Mouse (Mus musculus) kidney, adult 2 months (tissue): ENCODE measurements around the gene Olfr191. TPM values are rescaled to one million over a fixed set of nuclear protein-coding genes. Genes with fewer than 3 reads are reported as not detected.
"Not testable (repeated sequence)": the region's sequence is repeated elsewhere in the genome, so short reads cannot be mapped to it uniquely, and the experiment has no call there.

ENCODE experiments used
- DNase-seq: peaks from one replicate; pipeline ENCODE4 v3.0.0; 2021
- H3K27ac ChIP-seq: fragments of 200-500 bp; 2 replicates; pipeline ENCODE4 v1.5.1; 2012; ENCODE audit warnings: low read depth, low read length, control low read depth, inconsistent platforms; ENCODE audit not compliant: insufficient read depth
- H3K27me3 ChIP-seq: fragments of 200-500 bp; replicated peaks from 2 replicates; pipeline ENCODE4 v1.6.1; 2012; ENCODE audit warnings: mild to moderate bottlenecking, moderate library complexity, low read length, inconsistent platforms; ENCODE audit not compliant: control insufficient read depth, insufficient read depth
- H3K36me3 ChIP-seq: fragments of 200-500 bp; 2 replicates; pipeline ENCODE4 v1.6.1; 2012; ENCODE audit warnings: mild to moderate bottlenecking, moderate library complexity, low read length, inconsistent platforms; ENCODE audit not compliant: control insufficient read depth, insufficient read depth
- H3K4me1 ChIP-seq: fragments of 200-500 bp; 2 replicates; pipeline ENCODE4 v1.6.1; 2011; ENCODE audit warnings: low read length; ENCODE audit not compliant: control insufficient read depth, insufficient read depth
- H3K4me3 ChIP-seq: fragments of 200-500 bp; 2 replicates; pipeline ENCODE4 v1.5.1; 2011; ENCODE audit warnings: mild to moderate bottlenecking, low read depth, low read length, control low read depth; ENCODE audit not compliant: insufficient read depth
- CTCF ChIP-seq: fragments of 200-500 bp; conservative IDR thresholded peaks from 2 replicates; pipeline ENCODE4 v1.5.1; 2011; ENCODE audit warnings: low read depth, mild to moderate bottlenecking, control low read depth, low read length, moderate library complexity, mixed read lengths; ENCODE audit not compliant: insufficient read depth, insufficient read length
- POLR2A ChIP-seq: fragments of 200-500 bp; IDR thresholded peaks from one replicate; pipeline ENCODE4 v1.6.1; 2011; ENCODE audit warnings: low read depth, low read length, control low read depth
- WGBS: fragments of 180-500 bp; shearing (Covaris S2); methylation state at CpG from one replicate; pipeline ENCODE4 v1.1.7; 2018; 5-methylcytosine and 5-hydroxymethylcytosine counted together
- polyA plus RNA-seq: library from polyadenylated mRNA; depleted of rRNA; stranded (reverse); fragments of >200 nt; gene quantifications from 2 replicates; pipeline ENCODE4 v1.2.3, GENCODE M21; 2012; rRNA removed

Gene Olfr191
- polyA plus RNA-seq, 1 experiment = not detected

DNA sequence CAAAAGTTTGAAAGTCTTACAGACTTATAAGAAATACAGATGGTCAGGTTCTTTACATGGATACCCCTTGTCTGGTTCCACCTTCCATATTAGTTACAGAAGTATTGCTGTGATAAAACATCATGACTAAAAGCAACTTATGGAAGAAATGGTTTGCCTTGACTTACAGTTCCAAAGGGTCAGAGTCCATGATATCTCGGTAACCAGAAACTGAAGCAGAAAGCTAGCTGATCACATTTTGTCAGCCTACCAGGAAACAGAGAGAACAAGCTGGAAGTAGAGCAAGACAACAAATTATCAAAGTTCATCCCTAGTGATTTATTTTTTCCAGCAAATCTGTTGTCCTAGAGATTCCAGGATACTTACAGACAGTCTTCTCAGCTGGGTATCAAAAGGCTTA is 16.1 kb downstream of the Olfr191 start:
- Histone ChIP-seq H3K4me3 (no peak overlapping the region), H3K27me3 (no peaks in the 10 kb centered on the region)
- WGBS = 59% methylated on average over 1 of the region's 1 CpGs

DNA sequence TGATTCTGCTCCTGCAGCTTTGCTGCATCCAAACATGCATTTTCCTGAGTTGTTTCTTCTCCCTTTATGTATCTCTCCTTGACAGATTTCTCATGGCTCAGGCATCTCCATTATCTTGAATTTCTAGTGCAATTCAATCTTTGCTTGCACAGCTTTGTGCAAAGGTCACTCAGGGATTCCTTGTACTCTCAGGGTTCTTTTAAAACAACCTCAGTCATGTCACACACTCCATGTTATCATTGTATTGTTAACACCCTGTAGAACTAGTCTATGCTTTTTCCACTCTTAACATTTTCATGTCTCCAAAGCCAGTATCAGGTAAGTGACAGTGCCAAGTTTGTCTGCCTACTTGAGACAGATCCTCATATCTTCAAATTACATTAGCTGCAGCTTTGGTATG is 17.9 kb downstream of the Olfr191 start:
- Histone ChIP-seq H3K36me3 (no peaks in the 10 kb centered on the region), H3K4me3 (no peak overlapping the region), H3K27ac (no peak overlapping the region), H3K27me3 (no peaks in the 10 kb centered on the region), H3K4me1 (no peaks in the 10 kb centered on the region)
- TF ChIP-seq CTCF (no peak), POLR2A (no peak)
- no peak for DNase-seq

More for the DNA sequence above, 16.1 kb downstream of the Olfr191 start:
- DNase-seq = no peak
- no peaks in the 10 kb centered on the region for H3K36me3 ChIP-seq
- no peak overlapping the region for H3K27ac ChIP-seq
- no peaks in the 10 kb centered on the region for H3K4me1 ChIP-seq
- TF ChIP-seq CTCF = no peak
- no peak for TF ChIP-seq POLR2A

DNA sequence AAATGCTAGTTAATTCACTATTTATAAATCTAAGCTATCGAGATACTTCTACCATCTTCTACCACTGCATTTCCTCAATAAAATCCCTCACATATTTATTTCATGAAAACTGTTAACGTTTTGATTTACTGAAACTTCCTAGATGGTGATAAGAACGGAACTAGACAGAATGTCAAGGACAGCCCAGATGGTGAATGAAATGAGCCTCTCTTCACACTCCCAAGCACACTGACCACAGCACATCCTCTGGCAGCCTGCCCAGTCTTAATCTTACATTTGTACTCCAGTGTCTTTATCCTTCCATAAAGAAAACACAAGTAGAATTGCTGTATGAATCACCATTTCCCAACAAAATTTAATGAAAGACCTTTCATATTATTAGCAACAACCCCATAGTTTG is 27.2 kb downstream of the Olfr191 start:
- 59% methylated on average over 3 of the region's 3 CpGs for WGBS

DNA sequence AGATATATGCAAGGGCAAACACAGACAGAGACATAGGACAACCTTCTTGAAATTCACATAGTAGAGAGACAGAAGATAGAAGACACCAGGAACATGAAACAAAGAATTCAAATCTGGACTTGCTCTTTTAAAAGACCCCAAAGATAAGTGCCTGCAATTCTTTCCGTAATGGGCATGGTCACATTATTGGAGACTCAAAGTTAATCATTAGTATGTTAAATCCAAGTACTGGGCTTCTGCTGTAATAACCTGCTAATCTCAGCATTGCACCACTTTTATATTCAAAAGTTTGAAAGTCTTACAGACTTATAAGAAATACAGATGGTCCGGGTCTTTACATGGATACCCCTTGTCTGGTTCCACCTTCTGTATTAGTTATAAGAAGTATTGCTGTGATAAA is 40.3 kb downstream of the Olfr191 start:
- H3K36me3 ChIP-seq, H3K4me1 ChIP-seq, H3K4me3 ChIP-seq, H3K27me3 ChIP-seq, H3K27ac ChIP-seq, DNase-seq: not testable (repeated sequence)
- 70% methylated on average over 2 of the region's 2 CpGs for WGBS

More for the DNA sequence above, 27.2 kb downstream of the Olfr191 start:
- not testable (repeated sequence) for H3K27me3 ChIP-seq, H3K36me3 ChIP-seq, H3K4me3 ChIP-seq, H3K4me1 ChIP-seq, H3K27ac ChIP-seq, DNase-seq

DNA sequence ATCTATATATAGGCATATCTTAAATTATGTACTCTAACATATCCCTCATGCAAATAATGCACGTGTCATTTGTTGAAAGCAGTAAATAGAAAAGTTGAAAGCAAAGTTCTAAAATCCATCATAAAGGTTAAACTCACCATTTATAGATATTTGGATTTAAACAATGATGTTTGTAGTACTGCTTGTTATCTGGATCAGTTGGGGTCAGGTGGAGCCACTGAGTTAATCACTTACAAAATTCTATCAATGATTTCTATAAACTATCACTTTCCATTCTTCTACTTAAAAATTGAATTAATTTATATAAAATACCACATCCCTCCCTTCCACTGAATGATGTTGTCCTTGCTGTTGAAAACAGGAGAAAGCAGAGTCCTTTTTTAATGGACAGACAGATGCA is 40.8 kb downstream of the Olfr191 start:
- DNase-seq = no peak
- Histone ChIP-seq H3K27me3 (no peaks in the 10 kb centered on the region), H3K4me1 (no peaks in the 10 kb centered on the region), H3K4me3 (no peak overlapping the region), H3K36me3 (no peaks in the 10 kb centered on the region), H3K27ac (no peak overlapping the region)
- TF ChIP-seq CTCF (no peak), POLR2A (no peak)
- WGBS = 88% methylated on average over 1 of the region's 1 CpGs

DNA sequence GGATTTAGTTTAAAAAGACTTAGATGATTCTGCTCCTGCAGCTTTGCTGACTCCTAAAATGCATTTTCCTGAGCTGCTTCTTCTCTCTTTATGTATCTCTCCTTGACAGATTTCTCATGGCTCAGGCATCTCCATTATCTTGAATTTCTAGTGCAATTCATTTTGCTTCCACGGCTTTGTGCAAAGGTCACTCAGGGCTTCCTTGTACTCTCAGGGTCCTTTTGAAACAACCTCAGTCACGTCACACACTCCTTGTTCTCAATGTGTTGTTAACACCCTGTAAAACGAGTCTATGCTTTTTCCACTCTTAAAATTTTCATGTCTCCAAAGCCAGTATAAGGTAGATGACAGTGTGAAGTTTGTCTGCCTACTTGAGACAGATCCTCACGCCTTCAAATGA is 42.0 kb downstream of the Olfr191 start:
- Histone ChIP-seq H3K27ac (no peak overlapping the region), H3K4me1 (no peaks in the 10 kb centered on the region), H3K36me3 (no peaks in the 10 kb centered on the region), H3K27me3 (no peaks in the 10 kb centered on the region), H3K4me3 (no peak overlapping the region)
- 61% methylated on average over 4 of the region's 4 CpGs for WGBS
- no peak for DNase-seq
- TF ChIP-seq CTCF (no peak), POLR2A (no peak)

DNA sequence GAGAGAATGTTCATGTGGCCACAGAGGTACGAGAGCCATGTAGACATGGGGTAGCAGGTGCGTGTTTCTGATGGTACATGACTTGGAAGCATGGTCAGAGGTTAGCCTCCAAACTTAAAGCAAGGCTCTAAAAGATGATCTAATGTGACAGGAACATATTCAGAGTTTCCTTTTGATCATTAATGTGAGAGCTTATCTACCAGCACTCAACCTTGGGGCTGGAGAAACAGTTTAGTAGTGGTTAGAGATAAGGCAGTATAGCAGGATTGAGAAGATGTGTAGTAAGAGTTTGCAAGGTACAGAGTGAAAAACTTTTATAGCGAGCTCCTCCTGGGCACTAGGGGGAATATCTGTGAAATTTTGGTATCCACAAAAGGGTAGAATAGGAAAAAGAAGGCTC is 43.8 kb downstream of the Olfr191 start:
- H3K4me3 ChIP-seq = no peak overlapping the region
- WGBS = 86% methylated on average over 3 of the region's 3 CpGs
- no peak for TF ChIP-seq POLR2A
- TF ChIP-seq CTCF = no peak
- H3K27ac ChIP-seq = no peak overlapping the region
- H3K4me1 ChIP-seq = no peaks in the 10 kb centered on the region
- no peaks in the 10 kb centered on the region for H3K36me3 ChIP-seq
- no peaks in the 10 kb centered on the region for H3K27me3 ChIP-seq
- no peak for DNase-seq

DNA sequence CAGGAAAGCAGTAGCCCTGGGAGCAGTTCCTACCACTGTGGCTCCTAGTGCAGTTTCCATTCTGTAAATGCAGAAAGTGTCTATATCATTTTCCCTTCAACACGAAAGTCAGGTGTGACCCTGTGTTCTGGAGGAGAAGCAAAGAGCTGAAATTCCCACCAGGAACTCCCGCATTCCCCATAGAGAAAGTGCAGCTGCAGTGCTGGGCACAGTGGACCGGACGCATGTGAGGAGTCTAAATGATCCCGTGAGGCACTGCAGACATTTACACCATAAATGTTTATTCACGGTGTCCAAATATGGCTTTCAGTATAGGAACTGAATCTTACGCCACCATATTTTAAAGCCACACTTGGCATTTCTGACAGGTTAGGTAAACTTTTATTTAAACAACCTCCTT is 49.9 kb downstream of the Olfr191 start, which contains the start of gene Olfr187:
Olfr187 (minus strand) TSS at position 58 of the 400 bp plus-strand sequence.
- Histone ChIP-seq H3K27me3 (no peaks in the 10 kb centered on the region), H3K4me3 (no peak within 1 kb of the TSS), H3K4me1 (no peaks in the 10 kb centered on the region), H3K27ac (no peak within 1 kb of the TSS), H3K36me3 (no peaks in the 10 kb centered on the region)
- WGBS = 78% methylated on average over 7 of the region's 7 CpGs
- TF ChIP-seq POLR2A (no peak), CTCF (no peak)
- no peak for DNase-seq

Other genes starting within 250 kb of the Olfr191 start
- gene Olfr177, start 215.1 kb downstream of the Olfr191 start, polyA plus RNA-seq = not detected in 2 replicates
- not detected in 2 replicates for gene Olfr178, start 197.8 kb downstream of the Olfr191 start, polyA plus RNA-seq
- not detected in 2 replicates for gene Olfr181, start 161.1 kb downstream of the Olfr191 start, polyA plus RNA-seq
- gene Olfr180, start 160.4 kb downstream of the Olfr191 start, polyA plus RNA-seq = not detected in 2 replicates
- not detected in 2 replicates for gene Olfr183, start 94.5 kb downstream of the Olfr191 start, polyA plus RNA-seq
- not detected in 2 replicates for gene Olfr186, start 59.5 kb downstream of the Olfr191 start, polyA plus RNA-seq
- not detected in 2 replicates for gene Olfr187, start 50.1 kb downstream of the Olfr191 start, polyA plus RNA-seq
- gene Olfr190, start 11.8 kb downstream of the Olfr191 start, polyA plus RNA-seq = not detected in 2 replicates
- not detected in 2 replicates for gene Olfr193, start 22.1 kb upstream of the Olfr191 start, polyA plus RNA-seq
- not detected in 2 replicates for gene Olfr194, start 31.2 kb upstream of the Olfr191 start, polyA plus RNA-seq
- gene Olfr195, start 57.2 kb upstream of the Olfr191 start, polyA plus RNA-seq = 0.10 TPM in 1 of 2 replicates, not detected in the other
- not detected in 2 replicates for gene Olfr196, start 80.6 kb upstream of the Olfr191 start, polyA plus RNA-seq
- gene Olfr198, start 113.7 kb upstream of the Olfr191 start, polyA plus RNA-seq = not detected in 2 replicates
- not detected in 2 replicates for gene Olfr199, start 129.9 kb upstream of the Olfr191 start, polyA plus RNA-seq
- gene Olfr201, start 182.8 kb upstream of the Olfr191 start, polyA plus RNA-seq = not detected in 2 replicates
- not detected in 2 replicates for gene Olfr202, start 197.0 kb upstream of the Olfr191 start, polyA plus RNA-seq
- gene Olfr203, start 209.1 kb upstream of the Olfr191 start, polyA plus RNA-seq = not detected in 2 replicates
- gene Olfr204, start 228.4 kb upstream of the Olfr191 start, polyA plus RNA-seq = not detected in 2 replicates
- not detected in 2 replicates for gene Olfr205, start 241.3 kb upstream of the Olfr191 start, polyA plus RNA-seq